Comparison of ENCODE assay signal across 1 mouse cellular context in genomic region chr13:21323405-21323804, GRCm38 (mm10).
TF ChIP-seq lines count a peak whose summit lies in the region.

No protein-coding gene starts in this region.

TF ChIP-seq in CH12.LX, 34 proteins besides CTCF, POLR2A, EP300 and RAD21:
- TF ChIP-seq GABPA (IDR thresholded peaks at IDR 0.05; ENCODE audit: insufficient replicate concordance, low read depth, low read length) (no peak), KAT2A (IDR thresholded peaks at IDR 0.05; ENCODE audit: insufficient replicate concordance, low read length) (no peak), SIN3A (IDR thresholded peaks at IDR 0.05; ENCODE audit: low read length) (no peak), TBP (conservative IDR thresholded peaks at IDR 0.05; ENCODE audit: low read depth, low read length) (no peak), RCOR1 (conservative IDR thresholded peaks at IDR 0.05; ENCODE audit: low read depth, low read length) (no peak)
